Mouse (Mus musculus) c-Kit-positive CD71-negative TER-119-negative erythroid progenitor cells, embryonic 14.5 days (primary cell): Measurements from ENCODE around the gene Cmip.

Source experiments
- DNase-seq: peaks from one replicate; pipeline ENCODE4 v3.0.0-alpha.2; 2013; ENCODE audit warnings: low read depth

Gene Cmip

GRCm38 (mm10) chr8:117378625-117379024 lies 121.8 kb downstream of the Cmip start:
- DNase-seq, result no peak

DNA sequence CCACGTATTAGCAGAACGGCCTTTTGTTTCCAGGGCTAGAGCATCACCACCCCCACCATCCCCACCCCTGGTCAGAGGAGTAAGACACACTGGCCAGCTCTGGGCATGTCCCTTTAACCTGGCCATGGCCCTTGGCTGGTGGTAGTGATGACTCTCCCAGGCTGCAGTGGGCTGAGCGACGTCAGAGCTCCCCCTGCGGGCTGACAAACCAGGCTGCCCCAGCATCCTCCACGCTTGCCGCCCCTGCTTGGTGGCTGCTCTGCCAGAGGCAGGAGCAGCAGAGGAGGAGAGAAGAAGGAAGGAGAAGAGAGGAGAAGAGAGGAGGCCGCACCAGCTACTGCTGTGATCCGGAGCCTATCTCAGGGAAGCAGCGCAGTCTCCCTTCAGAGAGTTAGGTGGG lies 122.3 kb downstream of the Cmip start:
- no peak for DNase-seq

- DNase-seq, result no peak
Observed at GRCm38 (mm10) chr8:117380796-117381195, 123.9 kb downstream of the Cmip start.

DNA sequence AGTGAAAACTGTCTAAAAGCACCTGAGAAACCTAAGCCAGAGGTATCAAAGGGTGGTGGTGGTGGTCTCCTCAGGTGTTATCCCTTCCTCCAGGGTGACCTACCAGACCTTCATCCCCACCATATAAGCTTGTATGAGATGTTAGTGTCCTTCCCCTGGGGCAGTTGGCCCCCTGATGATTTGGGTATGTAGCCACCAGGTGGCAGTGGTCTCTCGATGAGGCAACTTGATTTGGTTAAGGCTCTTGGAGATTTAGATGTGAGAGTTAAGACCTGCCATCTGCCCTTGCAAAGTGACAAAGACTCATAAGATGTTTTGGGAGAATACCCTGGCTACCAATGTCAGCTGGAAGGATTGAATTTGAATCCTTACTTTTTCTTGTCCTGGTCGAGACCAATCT lies 129.3 kb downstream of the Cmip start:
- peak; percentile 38 for DNase-seq

- DNase-seq, result no peak
Observed at GRCm38 (mm10) chr8:117387642-117388041, 130.8 kb downstream of the Cmip start.

DNA sequence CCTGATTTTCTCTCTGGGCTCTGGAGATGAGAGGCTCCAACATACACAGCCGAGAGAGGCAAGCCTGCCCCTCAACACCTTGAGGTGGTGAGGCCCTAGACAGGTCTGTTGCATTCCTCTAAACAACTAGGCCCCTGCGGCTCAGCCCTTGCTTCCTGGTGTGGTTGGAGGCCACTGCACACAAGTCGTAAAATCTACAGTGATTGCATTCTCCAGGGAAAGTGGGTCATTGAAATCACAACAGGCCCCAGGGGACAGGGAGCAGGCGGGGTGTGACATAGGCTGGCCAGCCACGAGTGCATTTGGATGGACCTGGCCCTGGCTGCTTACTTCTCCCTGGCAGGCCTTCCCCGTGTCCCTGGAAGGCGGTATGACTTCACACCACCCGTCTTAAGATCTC lies 131.5 kb downstream of the Cmip start:
- DNase-seq, result no peak

- DNase-seq, result no peak
Observed at GRCm38 (mm10) chr8:117393853-117394252, 137.0 kb downstream of the Cmip start.

DNA sequence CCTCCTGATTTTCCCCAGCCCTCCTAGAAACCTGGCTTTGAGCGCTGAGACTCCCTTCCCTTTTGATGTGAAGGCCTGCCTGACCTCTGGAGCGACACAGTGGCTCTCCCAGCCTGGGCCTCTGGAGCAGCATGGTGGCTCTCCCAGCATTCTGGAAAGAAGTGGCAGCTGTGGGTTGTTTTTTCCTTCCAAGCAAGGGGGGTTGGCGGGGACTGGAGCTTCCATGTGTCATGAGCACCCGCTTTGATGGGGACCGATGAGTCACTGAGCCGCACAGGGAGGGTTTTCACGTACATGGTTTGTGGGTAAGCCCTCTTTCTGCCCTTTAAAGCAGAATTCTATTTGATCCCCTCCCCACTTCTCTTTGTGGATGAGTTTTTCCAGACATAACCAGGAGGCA lies 138.2 kb downstream of the Cmip start:
- DNase-seq, result no peak

DNA sequence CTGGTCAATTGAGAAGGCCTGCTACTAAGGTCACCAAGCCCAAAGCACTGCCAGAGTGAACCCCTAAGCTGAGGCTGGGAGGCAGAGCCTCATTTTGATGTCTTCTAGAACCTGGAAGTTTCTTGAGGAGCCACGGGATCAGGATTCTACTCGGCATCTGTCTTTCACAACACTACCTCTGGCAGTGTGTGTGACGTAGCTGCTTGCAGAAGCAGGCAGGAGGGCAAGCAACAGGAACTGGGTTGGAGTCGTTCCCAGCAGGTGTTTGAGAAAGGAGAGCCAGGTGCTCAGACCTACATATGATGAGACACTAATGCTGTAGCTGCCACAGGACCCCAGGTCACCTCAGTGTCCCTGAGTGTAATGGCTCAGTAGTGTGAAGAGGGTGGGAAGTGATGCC lies 140.0 kb downstream of the Cmip start:
- no peak for DNase-seq

DNA sequence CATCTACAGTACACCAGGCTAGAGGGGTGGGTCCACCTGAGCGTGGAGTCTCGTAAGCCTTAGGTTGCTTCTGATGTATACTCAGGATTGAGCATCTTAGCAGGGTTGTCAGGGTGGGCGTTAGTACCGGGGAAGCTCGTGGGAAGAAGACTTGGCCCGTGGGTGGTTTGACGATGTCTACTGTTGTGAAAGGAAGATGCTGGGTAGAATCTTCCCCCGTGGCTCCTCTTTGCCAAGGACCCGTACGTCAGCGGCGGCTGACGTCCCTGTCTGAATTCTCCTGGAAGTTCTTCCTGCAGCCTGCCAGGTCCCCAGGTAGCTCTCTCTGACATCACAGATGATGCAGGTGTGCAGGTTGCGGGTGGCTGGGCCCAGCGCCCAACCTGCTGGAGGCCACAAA lies 140.9 kb downstream of the Cmip start:
- DNase-seq, result no peak

DNA sequence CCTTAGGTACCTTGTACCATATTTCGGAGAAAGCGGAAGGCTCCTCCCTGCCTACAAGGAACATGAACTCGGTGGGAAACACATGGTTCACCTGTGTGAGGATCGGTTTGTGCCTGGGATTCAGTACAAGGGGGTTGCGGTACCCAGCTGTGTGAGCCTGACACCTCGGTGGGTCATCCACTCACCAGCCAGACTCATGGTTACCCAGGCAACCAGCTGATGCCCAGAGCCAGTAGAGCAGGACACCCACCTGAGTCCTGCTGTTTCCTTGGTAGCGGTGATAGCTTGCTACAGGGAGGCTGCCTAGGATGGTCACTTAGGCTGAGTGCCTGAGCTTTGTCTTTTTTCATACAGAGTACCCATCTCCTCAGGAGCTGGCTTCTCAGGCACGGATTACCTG lies 142.4 kb downstream of the Cmip start:
- DNase-seq, result no peak

DNA sequence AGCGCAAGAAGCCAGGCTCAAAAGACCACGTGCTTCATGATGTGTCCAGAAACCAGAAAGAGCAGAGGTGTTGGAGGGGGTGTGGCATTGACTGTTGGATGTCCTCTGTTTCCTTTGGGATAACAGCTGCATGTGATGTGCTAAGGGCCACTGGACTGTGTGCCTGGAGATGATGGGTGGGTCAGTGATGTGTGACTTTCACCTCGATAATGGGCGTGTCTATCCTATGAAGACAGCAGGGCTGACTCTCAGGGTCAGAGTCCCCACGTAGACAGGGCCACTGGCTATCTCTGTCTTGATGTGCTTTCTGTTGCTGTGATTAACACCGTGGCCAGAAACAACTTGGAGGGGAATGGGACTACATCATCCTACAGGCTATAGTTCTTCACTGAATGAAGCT lies 144.0 kb downstream of the Cmip start:
- DNase-seq, result no peak

DNA sequence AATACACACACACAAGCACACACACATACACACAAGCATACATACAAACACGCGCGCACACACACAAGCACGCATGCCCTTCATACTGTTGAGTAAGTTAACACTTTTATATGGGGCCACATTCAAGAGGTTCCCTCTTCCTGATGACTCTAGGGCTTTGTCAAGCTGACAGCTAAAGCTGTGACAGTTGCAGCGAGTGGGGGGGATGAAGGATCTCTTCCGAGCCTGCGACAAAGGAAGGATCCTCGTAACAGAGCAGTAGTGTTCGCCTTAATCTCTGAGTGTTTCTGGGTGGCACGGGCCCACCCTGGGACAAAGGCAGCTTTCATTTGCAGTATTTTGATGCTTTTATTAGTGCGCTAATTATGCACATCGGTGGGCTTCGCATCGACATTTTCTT lies 145.0 kb downstream of the Cmip start:
- DNase-seq, result no peak

GRCm38 (mm10) chr8:117402911-117403704 lies 146.2 kb downstream of the Cmip start:
- no peak for DNase-seq

DNA sequence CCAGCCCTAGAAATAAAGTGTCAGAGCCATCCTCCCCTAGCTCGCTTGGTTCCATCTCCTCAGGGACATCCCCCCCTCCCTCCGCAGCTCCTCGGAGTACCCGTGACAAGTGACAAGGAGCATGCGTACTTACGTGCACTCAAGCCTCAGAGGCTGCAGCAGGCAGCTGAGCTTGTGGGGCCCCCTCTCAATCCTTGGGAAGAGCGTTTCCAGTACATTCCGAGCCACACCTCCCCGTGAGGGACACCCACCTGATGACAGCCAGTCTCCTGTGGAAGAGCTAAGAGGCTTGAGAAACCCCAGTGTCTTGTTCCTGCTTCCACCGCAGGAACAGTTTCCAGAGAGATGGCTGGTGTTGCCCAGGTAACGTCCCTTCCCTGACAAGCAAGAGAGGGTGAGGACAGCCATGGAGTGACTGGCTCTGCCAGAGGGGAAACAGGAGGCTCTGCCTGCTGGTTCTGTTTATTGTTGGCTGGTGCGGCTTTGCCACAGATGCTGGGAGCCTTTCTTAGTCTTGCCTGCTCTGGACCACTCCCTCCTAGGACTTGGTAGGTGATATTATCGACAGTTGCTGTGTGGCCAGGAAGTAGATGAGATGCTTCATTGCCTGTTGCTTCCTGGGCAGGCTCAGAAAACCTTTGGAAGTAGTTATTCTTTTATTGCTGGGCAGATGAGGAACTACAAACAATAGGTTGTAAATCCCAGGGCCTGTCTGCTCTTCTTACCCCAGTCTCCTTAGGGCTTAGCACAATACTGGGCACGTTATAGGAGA lies 147.0 kb downstream of the Cmip start:
- DNase-seq, result no peak

DNA sequence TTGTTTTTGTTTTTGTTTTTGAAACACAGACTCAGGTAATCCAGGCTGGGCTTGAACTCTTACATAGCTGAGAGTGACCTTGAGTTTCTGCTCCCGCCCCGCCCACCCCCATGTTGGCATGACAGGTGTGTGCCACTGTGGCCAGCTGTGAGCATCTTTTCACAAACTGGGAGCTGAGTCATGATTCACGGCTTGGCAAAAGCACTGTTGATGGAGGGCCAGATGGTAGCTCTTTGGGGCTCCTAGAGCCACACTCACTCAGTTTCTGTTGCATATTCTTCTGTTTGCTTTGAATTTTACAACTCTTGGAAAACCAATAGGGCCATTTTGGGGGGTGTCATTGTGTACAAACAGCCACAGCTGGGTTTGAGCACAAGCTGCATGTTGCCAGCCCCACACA lies 149.2 kb downstream of the Cmip start:
- DNase-seq, result no peak

DNA sequence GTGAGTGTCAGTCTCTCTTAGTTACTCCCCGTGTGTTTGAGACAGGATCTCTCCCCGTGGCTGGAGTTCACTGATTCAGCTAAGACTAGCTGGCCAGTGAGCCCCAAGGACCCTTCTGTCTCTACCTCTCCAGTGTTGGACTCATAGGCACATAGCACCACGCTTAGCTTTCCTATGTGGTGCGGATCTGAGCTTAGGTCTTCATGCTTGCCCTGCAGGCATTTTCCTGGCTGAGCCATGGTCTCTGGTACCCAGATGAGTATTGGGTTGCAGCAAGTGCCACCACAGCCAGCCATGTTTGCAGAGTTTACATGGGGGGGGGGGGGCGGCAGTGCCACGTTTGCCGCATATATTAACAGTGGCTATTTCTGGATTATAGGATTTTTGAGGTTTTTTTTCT lies 151.8 kb downstream of the Cmip start:
- no peak for DNase-seq

- DNase-seq, result no peak
Observed at GRCm38 (mm10) chr8:117409056-117409455, 152.2 kb downstream of the Cmip start.

GRCm38 (mm10) chr8:117410391-117410790 lies 153.5 kb downstream of the Cmip start:
- no peak for DNase-seq

GRCm38 (mm10) chr8:117410901-117411300 lies 154.0 kb downstream of the Cmip start:
- no peak for DNase-seq

GRCm38 (mm10) chr8:117412232-117412631 lies 155.4 kb downstream of the Cmip start:
- no peak for DNase-seq

DNA sequence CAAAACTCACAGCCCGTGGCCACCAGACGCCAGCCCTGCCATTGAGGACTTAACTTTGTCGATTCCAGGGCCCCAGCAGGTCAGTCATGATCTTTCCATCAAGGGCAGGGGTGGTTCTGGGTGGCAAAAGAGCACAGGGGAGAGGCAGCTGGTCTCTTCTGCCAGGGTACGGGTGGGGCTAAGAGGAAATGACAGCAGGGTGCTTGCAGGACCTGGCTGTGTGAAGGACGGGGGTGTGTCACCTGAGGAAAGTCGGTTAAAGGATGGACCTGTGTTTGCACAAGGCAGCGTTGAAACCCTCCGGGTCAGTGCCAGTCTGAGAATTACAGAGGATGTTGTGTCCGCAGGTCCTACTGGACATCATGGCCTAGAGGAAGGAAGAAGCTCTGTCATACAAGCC lies 161.0 kb downstream of the Cmip start:
- no peak for DNase-seq

GRCm38 (mm10) chr8:117420841-117421534 lies 164.1 kb downstream of the Cmip start:
- DNase-seq, result no peak
